Mouse (Mus musculus) brain, embryonic 14.5 days (tissue): ENCODE data around the gene Strn4.

Experiments used
- CTCF ChIP-seq: fragments of 200-500 bp; IDR thresholded peaks from 2 replicates; pipeline ENCODE4 v1.5.1; 2012; ENCODE audit warnings: inconsistent platforms, mild to moderate bottlenecking, moderate library complexity, borderline replicate concordance; ENCODE audit not compliant: insufficient read depth, insufficient read length; ENCODE audit errors: extremely low read depth
- POLR2A ChIP-seq: fragments of 200-500 bp; IDR thresholded peaks from 2 replicates; pipeline ENCODE4 v1.6.1; 2012; ENCODE audit warnings: mild to moderate bottlenecking, inconsistent platforms, borderline replicate concordance; ENCODE audit not compliant: poor library complexity, insufficient read depth, insufficient read length, severe bottlenecking; ENCODE audit errors: extremely low read depth

DNA sequence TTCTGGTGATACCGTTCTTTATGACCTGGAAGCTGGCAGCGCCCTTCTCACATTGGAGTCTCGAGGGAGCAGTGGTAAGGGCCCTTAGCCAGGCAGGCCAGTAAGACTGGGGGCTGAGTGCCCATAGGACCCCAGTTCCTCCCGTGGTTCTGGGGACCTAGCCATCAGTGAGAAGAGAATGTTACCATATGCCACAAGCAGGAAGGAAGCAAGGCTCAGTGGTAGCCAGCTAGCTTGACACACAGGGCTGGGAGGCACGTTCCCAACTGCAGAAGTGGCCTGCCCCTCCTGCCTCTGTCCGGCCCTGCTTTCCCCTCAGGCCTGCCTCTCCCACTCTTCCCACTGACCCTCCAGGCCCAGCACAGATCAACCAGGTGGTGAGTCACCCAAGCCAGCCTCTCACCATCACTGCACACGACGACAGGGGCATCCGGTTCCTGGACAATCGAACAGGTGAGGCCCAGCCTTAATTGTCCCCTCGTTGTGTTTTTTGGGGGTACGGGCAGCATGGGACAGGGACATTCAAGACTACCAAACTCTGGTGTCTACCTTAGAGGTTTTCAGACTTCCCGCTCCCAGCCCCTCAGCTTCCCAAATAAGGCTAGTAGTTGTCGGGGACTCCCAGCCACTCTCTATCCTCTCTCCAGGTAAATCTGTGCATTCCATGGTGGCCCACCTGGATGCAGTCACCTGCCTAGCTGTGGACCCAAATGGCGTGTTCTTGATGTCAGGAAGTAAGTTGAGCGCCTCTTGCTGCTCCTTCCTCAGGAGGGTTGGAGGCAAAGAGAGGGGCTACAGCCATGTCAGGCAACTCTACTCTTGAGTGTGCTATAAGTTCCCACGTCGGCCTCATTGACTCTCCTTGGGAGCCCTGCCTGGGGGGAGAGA is 22.5 kb downstream of the Strn4 start:
- no peak for TF ChIP-seq CTCF
- no peak for TF ChIP-seq POLR2A
